Mouse (Mus musculus) MEL (cell line): Measurements from ENCODE around the gene Rpl37.

ENCODE experiments used
- CTCF ChIP-seq, 3 experiments: IDR thresholded peaks in 2 of 3; conservative IDR thresholded peaks in 1 of 3; 2 replicates each; pipeline ENCODE4 v1.5.1; 2011 to 2012; ENCODE audit warnings: low read length in 3 of 3, low read depth in 2 of 3, mild to moderate bottlenecking in 2 of 3, improper control_type of control experiment in 1 of 3, inconsistent platforms in 1 of 3, mixed read lengths in 1 of 3, moderate library complexity in 1 of 3; ENCODE audit not compliant: control insufficient read depth in 1 of 3, insufficient read depth in 1 of 3, poor library complexity in 1 of 3, severe bottlenecking in 1 of 3
- E2F4 ChIP-seq: IDR thresholded peaks from 2 replicates; pipeline ENCODE4 v1.6.1; 2011; ENCODE audit warnings: low read depth, low read length, improper control_type of control experiment, borderline replicate concordance
- ETS1 ChIP-seq: IDR thresholded peaks from 2 replicates; pipeline ENCODE4 v1.6.1; 2012; ENCODE audit warnings: low read depth, mild to moderate bottlenecking, inconsistent platforms, low read length, improper control_type of control experiment, moderate library complexity
- MAX ChIP-seq: IDR thresholded peaks from 2 replicates; pipeline ENCODE4 v1.6.1; 2011; ENCODE audit warnings: low read length, improper control_type of control experiment
- NRF1 ChIP-seq: IDR thresholded peaks from 2 replicates; pipeline ENCODE4 v1.6.1; 2014; ENCODE audit warnings: low read depth, mild to moderate bottlenecking, inconsistent platforms, low read length, improper control_type of control experiment, moderate library complexity; ENCODE audit not compliant: poor library complexity, insufficient read depth, severe bottlenecking
- POLR2A ChIP-seq, 2 experiments: IDR thresholded peaks; 2 replicates each; pipeline ENCODE4 v1.6.1; 2011 to 2012; ENCODE audit warnings: low read length in 2 of 2, mild to moderate bottlenecking in 2 of 2, control low read depth in 1 of 2, improper control_type of control experiment in 1 of 2, low read depth in 1 of 2, moderate library complexity in 1 of 2; ENCODE audit not compliant: control insufficient read depth in 1 of 2, insufficient read depth in 1 of 2, poor library complexity in 1 of 2
- RAD21 ChIP-seq: IDR thresholded peaks from 2 replicates; pipeline ENCODE4 v1.6.1; 2011; ENCODE audit warnings: mild to moderate bottlenecking, low read depth, low read length, improper control_type of control experiment
- TAL1 ChIP-seq: IDR thresholded peaks from 2 replicates; pipeline ENCODE4 v1.6.1; 2012; ENCODE audit warnings: mild to moderate bottlenecking, inconsistent platforms, low read length, moderate library complexity, mixed read lengths
- USF1 ChIP-seq: IDR thresholded peaks from 2 replicates; pipeline ENCODE4 v1.6.1; 2014; ENCODE audit warnings: low read depth, mild to moderate bottlenecking, inconsistent platforms, low read length, improper control_type of control experiment, moderate library complexity
- ZKSCAN1 ChIP-seq: IDR thresholded peaks from 2 replicates; pipeline ENCODE4 v1.6.1; 2012; ENCODE audit warnings: low read depth, mild to moderate bottlenecking, inconsistent platforms, low read length, improper control_type of control experiment, moderate library complexity

DNA sequence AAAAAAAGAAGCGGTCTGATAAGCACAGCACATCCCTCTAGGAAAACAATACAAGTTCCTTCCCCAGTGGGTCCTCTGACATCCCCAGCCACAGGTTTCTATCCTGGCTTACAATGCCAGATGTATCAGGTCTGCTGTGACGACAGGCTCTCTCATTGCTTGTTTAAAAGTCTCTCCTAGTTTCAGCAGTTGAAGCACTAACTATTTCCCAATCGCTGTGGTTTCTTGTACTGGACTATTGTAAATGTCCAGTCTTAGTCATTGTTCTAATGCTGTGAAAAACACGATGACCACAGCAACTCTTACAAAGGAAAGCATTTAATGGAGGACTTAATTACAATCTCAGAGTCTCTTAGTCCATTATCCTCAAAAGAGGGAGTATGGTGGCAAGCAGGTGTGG, 10.0 kb downstream of the Rpl37 start:
- TF ChIP-seq ETS1: no peak
- no peak for TF ChIP-seq CTCF (IDR thresholded peaks at IDR 0.05 in 2 of 3, conservative IDR thresholded peaks at IDR 0.05 in 1 of 3; ENCODE audit: control insufficient read depth in 1 of 3, insufficient read depth in 1 of 3, low read depth in 2 of 3, low read length in 3 of 3, poor library complexity in 1 of 3, severe bottlenecking in 1 of 3)
- TF ChIP-seq E2F4: no peak
- no peak for TF ChIP-seq RAD21
- no peak for TF ChIP-seq POLR2A (IDR thresholded peaks at IDR 0.05; ENCODE audit: control insufficient read depth in 1 of 2, insufficient read depth in 1 of 2, low read depth in 1 of 2, low read length in 2 of 2, poor library complexity in 1 of 2)
- TF ChIP-seq ZKSCAN1: no peak
- no peak for TF ChIP-seq TAL1
- no peak for TF ChIP-seq MAX
- no peak for TF ChIP-seq NRF1
- TF ChIP-seq USF1: no peak
